Mouse (Mus musculus): Measurements from ENCODE around the gene Pde6h.
"Not testable (repeated sequence)": the region's sequence is repeated elsewhere in the genome, so short reads cannot be mapped to it uniquely, and the experiment has no call there.

Gene Pde6h

GRCm38 (mm10) chr6:136923532-136923931 is at the start of gene Pde6h:
Gene Pde6h, plus strand, starts transcription at chr6:136923832.
- no peak for DNase-seq (ENCODE audit: low read depth in 1 of 2, low spot score in 2 of 2)

DNA sequence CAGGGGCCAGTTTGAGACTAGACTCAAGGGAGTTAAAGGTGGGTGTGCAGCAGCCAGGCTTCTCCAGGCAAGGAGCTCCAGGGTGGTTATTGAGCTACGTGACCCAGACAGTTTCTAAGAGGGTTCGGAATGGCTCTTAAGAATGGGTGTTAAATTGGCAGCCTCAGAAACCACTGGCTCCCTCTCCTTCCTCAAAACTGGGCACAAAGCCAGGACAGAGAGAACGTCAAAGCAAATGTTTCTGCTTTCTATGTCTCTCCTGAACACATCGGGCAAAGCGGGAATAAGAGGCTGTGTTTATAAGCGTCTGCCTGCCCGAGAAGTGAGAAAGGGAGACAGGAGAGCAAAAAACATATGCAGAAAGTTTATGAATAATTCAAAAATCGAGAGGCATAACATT is 49.0 kb upstream of the Pde6h start:
- no peak for DNase-seq (ENCODE audit: low read depth in 1 of 2, low spot score in 2 of 2)

GRCm38 (mm10) chr6:136875670-136876069 is 48.0 kb upstream of the Pde6h start, which contains the start of gene Mgp:
Gene Mgp, minus strand, starts transcription at chr6:136875823.
- no peak for DNase-seq (ENCODE audit: low read depth in 1 of 2, low spot score in 2 of 2)

DNA sequence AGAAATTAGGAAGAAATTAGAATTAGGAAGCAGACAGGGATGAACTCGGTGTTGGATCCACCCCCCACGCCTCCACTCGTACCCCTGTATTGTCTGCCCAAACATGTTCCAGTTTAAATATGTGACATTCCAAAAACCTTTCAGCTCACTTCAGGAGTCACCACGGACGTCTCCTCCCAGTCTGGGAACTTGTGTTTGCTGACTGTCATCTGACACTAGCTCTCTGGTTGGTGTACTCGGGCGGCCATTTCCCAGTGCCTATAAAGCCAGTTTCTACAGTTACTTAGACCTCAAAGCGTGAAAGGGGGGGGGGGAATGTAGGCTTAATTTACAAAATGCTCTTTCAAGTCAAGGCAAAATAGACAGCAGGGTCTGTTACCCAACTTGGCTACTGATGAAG is 42.0 kb upstream of the Pde6h start:
- no peak for DNase-seq (ENCODE audit: low read depth in 1 of 2, low spot score in 2 of 2)

DNA sequence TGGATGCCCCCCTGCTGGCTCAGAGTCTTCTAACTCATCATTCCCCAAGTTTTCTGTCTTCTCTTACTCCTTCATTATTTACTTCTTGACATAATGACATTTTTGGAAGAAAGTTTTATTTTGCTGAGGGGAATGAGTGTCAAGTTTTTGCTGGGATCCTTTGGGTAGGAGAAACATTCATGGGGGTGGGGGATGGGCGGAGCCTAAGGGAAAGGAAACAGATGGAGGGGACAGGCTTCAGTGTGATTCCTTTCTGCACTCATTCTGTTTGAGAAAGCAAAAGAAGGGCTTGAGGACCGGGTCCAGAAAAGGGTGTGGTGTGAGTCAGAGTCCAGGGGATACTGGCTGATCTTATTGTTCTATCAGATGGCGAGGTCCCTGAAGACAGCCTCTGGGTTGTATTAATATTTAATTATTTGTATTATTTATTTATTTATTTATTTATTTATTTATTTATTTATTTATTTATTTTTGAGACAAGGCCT is 40.2 kb upstream of the Pde6h start:
- no peak for DNase-seq (ENCODE audit: low read depth in 1 of 2, low spot score in 2 of 2)

GRCm38 (mm10) chr6:136883961-136884360 is 39.7 kb upstream of the Pde6h start:
- no peak for DNase-seq (ENCODE audit: low read depth in 1 of 2, low spot score in 2 of 2)

DNA sequence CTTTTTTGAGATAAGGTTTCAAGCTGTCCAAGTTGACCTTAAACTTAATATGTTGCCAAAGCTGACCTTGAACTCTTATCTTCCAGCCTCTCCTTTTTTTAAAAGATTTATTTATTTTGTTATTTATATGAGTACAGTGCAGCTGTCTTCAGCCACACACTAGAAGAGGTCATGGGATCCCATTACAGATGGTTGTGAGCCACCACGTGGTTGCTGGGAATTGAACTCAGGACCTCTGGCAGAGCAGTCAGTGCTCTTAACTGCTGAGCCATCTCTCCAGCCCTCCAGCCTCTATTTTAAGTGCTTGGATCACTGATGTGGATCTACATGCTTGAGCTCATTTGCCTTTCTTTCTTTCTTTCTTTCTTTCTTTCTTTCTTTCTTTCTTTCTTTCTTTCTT is 38.9 kb upstream of the Pde6h start:
- DNase-seq (ENCODE audit: low read depth in 1 of 2, low spot score in 2 of 2), result not testable (repeated sequence)

- no peak for DNase-seq (ENCODE audit: low read depth in 1 of 2, low spot score in 2 of 2)
Measured at GRCm38 (mm10) chr6:136887854-136888253, 35.8 kb upstream of the Pde6h start.

DNA sequence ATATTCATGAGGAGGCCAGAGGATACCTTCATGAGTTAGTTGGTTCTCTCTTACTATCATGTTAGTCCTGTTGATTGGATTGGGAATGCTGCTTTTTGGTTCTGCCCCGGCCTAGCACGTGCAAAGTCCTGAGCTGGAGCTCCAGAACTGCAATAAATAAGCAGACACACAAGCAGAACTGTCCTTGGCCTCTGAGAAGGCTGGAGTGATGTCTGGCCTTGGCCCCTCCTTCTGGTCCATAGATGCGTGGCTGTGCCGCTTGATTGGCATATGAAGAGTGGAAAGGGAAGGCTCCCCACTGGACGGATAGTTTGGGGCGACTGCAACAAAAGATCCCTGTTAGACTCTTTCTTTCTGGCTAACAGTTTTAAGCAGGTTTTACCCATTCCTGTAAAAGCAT is 34.6 kb upstream of the Pde6h start:
- no peak for DNase-seq (ENCODE audit: low read depth in 1 of 2, low spot score in 2 of 2)

GRCm38 (mm10) chr6:136889554-136889953 is 34.1 kb upstream of the Pde6h start:
- no peak for DNase-seq (ENCODE audit: low read depth in 1 of 2, low spot score in 2 of 2)

DNA sequence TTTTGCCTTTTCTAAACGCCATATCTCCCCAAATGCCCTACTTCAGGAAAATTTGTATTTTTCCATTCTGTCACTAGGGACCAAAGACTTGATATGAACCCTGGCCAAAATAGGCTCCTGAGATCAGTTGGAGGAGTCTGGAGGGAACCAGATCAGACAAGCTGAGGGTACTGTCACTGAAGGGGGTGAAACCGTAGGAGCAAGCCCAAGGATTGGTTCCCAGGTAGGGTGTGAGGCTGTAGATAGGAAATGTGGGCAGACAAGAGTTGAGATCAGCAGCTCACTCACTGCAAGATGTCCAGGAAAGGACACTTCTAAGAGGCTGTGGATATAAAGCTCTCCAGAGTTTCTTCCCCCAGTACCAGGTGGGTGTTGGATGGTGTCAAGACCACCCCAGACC is 31.6 kb upstream of the Pde6h start:
- DNase-seq (ENCODE audit: low read depth in 1 of 2, low spot score in 2 of 2), result no peak

DNA sequence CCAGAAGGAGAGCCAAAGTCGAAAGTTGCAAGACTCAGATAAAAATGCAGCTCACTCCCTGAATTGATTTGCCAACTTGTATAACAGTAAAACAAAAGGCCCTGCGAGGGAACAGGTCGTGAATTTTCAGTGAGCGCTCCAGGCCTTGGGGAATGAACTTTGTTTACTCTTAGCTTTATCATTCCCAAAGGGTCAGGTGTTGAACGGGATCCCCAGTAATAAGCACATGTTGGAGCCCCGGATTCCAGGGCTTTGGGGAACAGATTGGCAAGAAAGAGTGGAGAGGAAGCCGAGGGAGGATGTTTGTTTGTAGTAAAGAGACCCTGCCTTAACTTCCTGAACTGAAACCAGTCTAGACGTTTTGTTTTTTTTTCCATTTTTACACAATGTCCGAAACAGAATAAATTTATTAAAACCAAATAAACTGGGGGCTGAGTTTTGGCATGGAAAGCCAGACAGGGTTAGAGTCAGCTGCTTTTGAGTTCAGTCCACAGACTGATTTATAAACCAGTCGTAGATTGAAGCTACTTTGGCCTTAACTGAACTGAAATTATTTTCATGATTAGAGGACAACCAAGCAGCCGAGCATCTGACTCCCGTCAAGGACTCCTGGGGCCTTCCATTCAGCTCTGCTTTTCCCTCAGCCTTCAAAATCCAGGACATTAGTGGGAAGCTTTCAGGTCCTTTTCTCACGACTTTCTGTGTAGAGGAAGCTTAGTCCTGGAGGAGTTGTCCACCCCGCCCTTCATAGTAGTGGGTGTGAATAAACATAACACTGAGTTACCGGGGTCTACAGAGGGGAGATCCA is 28.9 kb upstream of the Pde6h start:
- DNase-seq (ENCODE audit: low read depth in 1 of 2, low spot score in 2 of 2), result no peak

DNA sequence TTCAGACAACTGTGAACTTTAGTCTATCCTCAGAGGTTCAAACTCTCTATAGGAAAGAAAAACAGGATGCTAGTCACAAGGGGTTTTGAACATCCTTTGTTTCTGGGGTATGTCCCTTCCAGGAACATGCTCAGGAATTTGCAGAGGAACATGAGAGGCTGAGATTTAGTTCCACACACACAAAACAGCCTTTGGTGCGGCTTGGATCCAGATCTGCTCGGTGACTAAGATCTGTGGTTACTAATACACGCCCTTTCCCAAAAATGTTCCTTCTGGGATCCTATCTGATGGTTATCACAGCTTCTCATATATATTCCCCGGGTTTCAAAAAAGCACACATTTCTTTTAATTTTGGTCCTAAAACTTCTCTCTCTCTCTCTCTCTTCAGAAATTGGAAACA is 25.8 kb upstream of the Pde6h start:
- DNase-seq (ENCODE audit: low read depth in 1 of 2, low spot score in 2 of 2), result no peak

- no peak for DNase-seq (ENCODE audit: low read depth in 1 of 2, low spot score in 2 of 2)
Measured at GRCm38 (mm10) chr6:136898222-136898621, 25.4 kb upstream of the Pde6h start.

GRCm38 (mm10) chr6:136898954-136899353 is 24.7 kb upstream of the Pde6h start:
- no peak for DNase-seq (ENCODE audit: low read depth in 1 of 2, low spot score in 2 of 2)

DNA sequence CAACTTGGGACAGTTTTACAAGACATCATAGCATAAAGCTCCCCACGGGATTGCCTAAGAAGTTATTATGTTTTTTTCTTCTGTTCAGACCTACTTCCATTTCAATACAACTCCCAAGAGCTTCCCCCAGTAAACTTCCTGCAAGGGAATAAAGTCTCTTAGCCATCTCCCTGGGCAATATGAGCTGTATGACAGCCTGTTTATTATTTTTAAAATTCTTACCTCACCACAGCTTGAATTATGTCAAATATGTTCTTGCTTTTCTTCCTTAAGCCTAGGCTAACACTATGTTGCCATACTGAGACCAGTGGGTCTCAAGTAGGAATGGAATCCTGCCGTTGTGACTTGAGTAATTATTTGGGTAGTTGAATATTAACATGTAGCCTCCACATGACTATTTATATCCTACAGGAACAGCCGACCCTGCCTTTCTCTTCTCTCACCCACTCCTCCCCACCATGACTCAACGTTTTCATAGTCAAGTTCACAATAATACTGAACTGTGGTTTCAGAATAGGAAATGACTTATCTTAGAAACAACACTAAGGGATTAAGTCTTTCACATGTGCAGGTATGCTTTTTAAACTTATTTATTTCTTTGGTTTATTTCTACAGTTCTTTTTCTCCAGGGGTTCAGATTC is 23.1 kb upstream of the Pde6h start:
- no peak for DNase-seq (ENCODE audit: low read depth in 1 of 2, low spot score in 2 of 2)

DNA sequence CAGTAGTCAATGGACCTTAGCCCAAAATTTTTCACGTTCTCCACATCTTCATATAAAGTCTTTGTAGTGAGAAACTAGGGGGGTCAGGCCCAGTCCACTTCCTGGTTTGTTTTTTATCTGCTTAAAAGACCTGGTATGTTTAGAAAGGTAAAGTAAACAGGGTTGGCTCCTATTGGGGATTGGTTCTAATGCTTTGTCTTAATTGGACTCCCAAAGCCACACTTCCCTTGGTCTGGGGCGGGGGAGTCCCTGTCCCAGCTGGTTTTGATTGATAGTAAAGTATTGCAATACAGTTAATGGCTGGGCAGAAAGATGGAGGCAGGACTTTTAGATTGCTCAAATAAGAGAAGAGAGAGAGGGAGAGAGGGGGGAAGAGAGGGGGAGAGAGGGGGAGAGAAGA is 22.6 kb upstream of the Pde6h start:
- no peak for DNase-seq (ENCODE audit: low read depth in 1 of 2, low spot score in 2 of 2)

DNA sequence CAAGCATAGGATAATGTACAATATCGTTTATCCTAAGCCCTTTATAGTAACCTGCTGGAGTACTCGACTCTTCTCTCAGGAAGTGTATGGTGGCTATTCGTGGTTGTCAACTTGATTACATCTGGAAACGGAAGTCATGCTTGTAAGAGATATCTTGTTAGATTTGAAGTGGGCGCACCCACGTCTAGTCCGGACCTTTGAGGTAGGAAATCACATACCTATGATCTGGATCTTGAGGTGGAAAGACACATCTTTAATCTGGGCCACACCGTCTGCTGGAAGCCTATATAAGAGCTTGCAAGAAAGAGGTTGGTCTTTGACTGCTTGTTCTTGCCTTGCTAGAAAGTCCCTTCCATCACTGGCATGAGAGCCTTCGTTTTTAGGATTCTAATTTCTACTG is 21.1 kb upstream of the Pde6h start:
- DNase-seq (ENCODE audit: low read depth in 1 of 2, low spot score in 2 of 2), result no peak

DNA sequence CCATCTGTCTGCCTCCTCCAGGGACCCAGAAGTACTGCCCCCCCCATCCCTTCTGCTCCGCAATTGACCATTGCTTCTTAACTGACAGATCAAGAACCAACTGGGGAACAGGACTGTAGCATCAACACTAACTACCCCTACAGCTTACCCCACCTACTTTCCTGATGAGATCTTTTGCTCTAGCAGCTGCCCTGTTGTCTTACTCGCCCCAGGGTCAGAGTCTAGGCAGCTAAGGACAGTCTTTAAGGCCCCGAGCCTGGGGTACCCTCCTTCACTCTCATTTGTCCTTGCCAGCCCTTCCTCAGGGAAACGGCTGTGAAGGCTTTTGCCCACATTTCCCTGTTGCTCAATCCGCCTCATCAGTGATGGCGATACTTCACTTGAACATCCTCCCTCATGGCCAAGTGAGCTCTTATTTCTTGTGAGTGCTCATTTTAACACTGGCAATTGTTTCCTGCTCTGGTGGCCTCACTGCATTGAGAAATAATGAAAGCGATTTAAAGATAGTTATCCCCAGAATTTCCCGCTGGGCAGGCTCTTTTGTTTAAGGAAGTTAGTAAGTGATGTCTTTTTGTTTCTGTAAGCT is 19.7 kb upstream of the Pde6h start:
- DNase-seq (ENCODE audit: low read depth in 1 of 2, low spot score in 2 of 2), result no peak

DNA sequence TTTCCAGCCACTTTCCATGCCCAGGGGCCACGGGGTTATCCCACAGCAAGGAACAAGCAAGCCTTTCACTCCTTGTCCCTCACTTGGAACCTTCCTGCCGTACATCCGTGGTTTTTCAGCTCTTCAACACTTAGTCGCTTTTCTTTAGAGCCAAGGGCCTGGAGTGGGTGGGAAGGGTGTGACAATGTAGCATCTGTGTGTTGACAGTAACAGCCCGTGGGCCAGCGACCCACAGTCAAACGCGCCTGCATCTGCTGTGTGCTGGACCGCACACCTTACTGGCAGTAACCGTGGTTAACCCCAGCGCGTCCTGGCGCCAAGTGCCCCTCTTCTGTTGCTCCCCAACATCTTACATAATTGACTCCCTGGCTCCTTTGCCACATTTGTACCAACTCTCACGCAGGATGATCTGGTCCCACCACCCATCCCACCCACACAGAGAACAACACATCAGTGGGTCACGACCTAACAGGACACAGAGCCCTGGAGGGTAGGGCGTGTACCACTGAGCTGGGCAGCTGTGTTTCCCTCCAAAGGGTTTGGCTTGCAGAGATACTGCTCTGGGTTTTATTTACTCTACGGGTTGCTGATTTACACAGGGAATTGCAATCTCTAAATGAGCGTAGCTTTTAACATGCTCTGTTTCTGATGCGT is 17.2 kb upstream of the Pde6h start:
- no peak for DNase-seq (ENCODE audit: low read depth in 1 of 2, low spot score in 2 of 2)

- no peak for DNase-seq (ENCODE audit: low read depth in 1 of 2, low spot score in 2 of 2)
Measured at GRCm38 (mm10) chr6:136906937-136907293, 16.7 kb upstream of the Pde6h start.
